Mouse (Mus musculus) left cerebral cortex, adult 2 months (tissue): ENCODE data around the gene Vwa2. TPM values are rescaled to one million over a fixed set of nuclear protein-coding genes. Genes with fewer than 3 reads are reported as not detected.

Experiments used
- DNase-seq, 2 experiments: peaks; one replicate each; pipeline ENCODE4 v3.0.0; 2021 to 2022; ENCODE audit warnings: low spot score in 2 of 2, mixed read lengths in 1 of 2; ENCODE audit errors: extremely low spot score in 1 of 2
- H3K27ac ChIP-seq: fragments of 200-600 bp; 2 replicates; pipeline ENCODE4 v1.8.1; 2022
- H3K4me3 ChIP-seq: fragments of 200-600 bp; 2 replicates; pipeline ENCODE4 v1.8.1; 2022
- CTCF ChIP-seq: fragments of 200-600 bp; IDR thresholded peaks from 2 replicates; pipeline ENCODE4 v1.8.1; 2022; ENCODE audit warnings: antibody characterized with exemption, mild to moderate bottlenecking, moderate library complexity
- intact Hi-C: fragments of 180-260 bp; cut with DNase I; formaldehyde crosslinking; loops from one replicate; pipeline ENCODE4 v1.15.1; 2025
- total RNA-seq, 2 experiments: library from RNA; stranded (reverse); gene quantifications; 2 replicates each; pipeline ENCODE4 v1.2.3; 2021

Gene Vwa2
- total RNA-seq, 2 experiments from 2014 or later = not detected

- intact Hi-C loops = no loop called here
- TF ChIP-seq CTCF = no peak
- no peak overlapping the region for H3K27ac ChIP-seq
- no peak for DNase-seq
- no peak overlapping the region for H3K4me3 ChIP-seq
These were observed 80.8 kb downstream of the Vwa2 start for GRCm38 (mm10) chr19:56954857-56955256.

- no peak for DNase-seq
- H3K27ac ChIP-seq = no peak overlapping the region
- intact Hi-C loops = no loop called here
- no peak overlapping the region for H3K4me3 ChIP-seq
- no peak for TF ChIP-seq CTCF
These were observed 81.8 kb downstream of the Vwa2 start for GRCm38 (mm10) chr19:56955568-56956513.

GRCm38 (mm10) chr19:56958011-56958410, 84.0 kb downstream of the Vwa2 start:
- Histone ChIP-seq H3K27ac (no peak overlapping the region), H3K4me3 (no peak overlapping the region)
- intact Hi-C loops = no loop called here
- DNase-seq = no peak
- TF ChIP-seq CTCF = no peak

- intact Hi-C loops = no loop called here
These were observed 84.6 kb downstream of the Vwa2 start for GRCm38 (mm10) chr19:56958582-56959021.

GRCm38 (mm10) chr19:56959057-56959456, 85.0 kb downstream of the Vwa2 start:
- Histone ChIP-seq H3K4me3 (no peak overlapping the region), H3K27ac (no peak overlapping the region)
- TF ChIP-seq CTCF = no peak
- DNase-seq = no peak
- intact Hi-C loops = no loop called here

More at GRCm38 (mm10) chr19:56958582-56959021, 84.6 kb downstream of the Vwa2 start:
- Histone ChIP-seq H3K4me3 (no peak overlapping the region), H3K27ac (no peak overlapping the region)
- DNase-seq = no peak
- TF ChIP-seq CTCF = no peak

- no peak for DNase-seq
These were observed 85.6 kb downstream of the Vwa2 start for GRCm38 (mm10) chr19:56959601-56960000.

More at GRCm38 (mm10) chr19:56959601-56960000, 85.6 kb downstream of the Vwa2 start:
- intact Hi-C loops = no loop called here
- Histone ChIP-seq H3K27ac (no peak overlapping the region), H3K4me3 (no peak overlapping the region)
- TF ChIP-seq CTCF = no peak

Other genes with a start within 250 kb of the Vwa2 start
- gene Adrb1, start 152.1 kb upstream of the Vwa2 start, total RNA-seq = 10 to 100 TPM; 46.7 to 50.8 TPM
- 10 to 100 TPM; 55.1 to 66.5 TPM for gene Ccdc186, start 52.1 kb upstream of the Vwa2 start, total RNA-seq
- under 1 TPM; 0.38 to 0.47 TPM for gene Tdrd1, start 48.0 kb upstream of the Vwa2 start, total RNA-seq
- gene Afap1l2, start 134.0 kb downstream of the Vwa2 start, total RNA-seq = 1 to 10 TPM; 7.9 to 8.4 TPM